Mouse (Mus musculus) liver, embryonic 14.5 days (tissue): Measurements from ENCODE around the gene Cc2d2b. TPM values are rescaled to one million over a fixed set of nuclear protein-coding genes. Genes with fewer than 3 reads are reported as not detected.

Source experiments
- ATAC-seq: fragments of 200-750 bp; cut with Nextera tagmentation; 2 replicates; pipeline ENCODE4 v1.8.0; 2017; ENCODE audit warnings: moderate number of reproducible peaks, mild to moderate bottlenecking, moderate library complexity; ENCODE audit not compliant: insufficient read depth
- DNase-seq, 3 experiments: peaks; one replicate each; pipeline ENCODE4 v3.0.0-alpha.2; 2012 to 2013; ENCODE audit warnings: low read depth in 3 of 3, low spot score in 3 of 3
- H3K27ac ChIP-seq: fragments of 300-500 bp; sonication (generic); 2 replicates; pipeline ENCODE4 v1.5.1; 2014; ENCODE audit warnings: moderate library complexity, mild to moderate bottlenecking, control low read depth, inconsistent platforms
- H3K27me3 ChIP-seq: fragments of 300-500 bp; sonication (generic); 2 replicates; pipeline ENCODE4 v1.6.1; 2014; ENCODE audit warnings: mild to moderate bottlenecking, low read length, moderate library complexity; ENCODE audit not compliant: control insufficient read depth, insufficient read depth
- H3K36me3 ChIP-seq: fragments of 300-500 bp; sonication (generic); replicated peaks from 2 replicates; pipeline ENCODE4 v1.6.1; 2014; ENCODE audit warnings: low read depth; ENCODE audit not compliant: control insufficient read depth, insufficient read depth
- H3K4me1 ChIP-seq, 2 experiments: fragments of 200-500 bp in 1 of 2; fragments of 300-500 bp in 1 of 2; sonication (generic) in 1 of 2; replicated peaks; 2 replicates each; pipeline ENCODE4 v1.6.1; 2012 to 2014; ENCODE audit warnings: antibody characterized with exemption in 1 of 2, inconsistent platforms in 1 of 2, low read length in 1 of 2; ENCODE audit not compliant: control insufficient read depth in 2 of 2, insufficient read depth in 2 of 2
- H3K4me2 ChIP-seq: fragments of 300-500 bp; sonication (generic); 2 replicates; pipeline ENCODE4 v1.6.1; 2014; ENCODE audit warnings: low read depth, mild to moderate bottlenecking, control low read depth, moderate library complexity
- H3K4me3 ChIP-seq, 2 experiments: fragments of 200-500 bp in 1 of 2; fragments of 300-500 bp in 1 of 2; sonication (generic) in 1 of 2; 2 replicates each; pipeline ENCODE4 v1.5.1; 2012 to 2014; ENCODE audit warnings: low read depth in 2 of 2, low read length in 2 of 2, mild to moderate bottlenecking in 2 of 2, control low read depth in 1 of 2, inconsistent platforms in 1 of 2, moderate library complexity in 1 of 2; ENCODE audit not compliant: insufficient read depth in 1 of 2
- H3K9ac ChIP-seq: fragments of 300-500 bp; sonication (generic); replicated peaks from 2 replicates; pipeline ENCODE4 v1.6.1; 2014; ENCODE audit warnings: mild to moderate bottlenecking, control low read depth, moderate library complexity
- H3K9me3 ChIP-seq: fragments of 300-500 bp; sonication (generic); 2 replicates; pipeline ENCODE4 v1.6.1; 2016; ENCODE audit warnings: low read length, mixed read lengths; ENCODE audit not compliant: control insufficient read depth
- CTCF ChIP-seq: IDR thresholded peaks from 2 replicates; pipeline ENCODE4 v1.5.1; 2016; ENCODE audit warnings: antibody characterized with exemption, low read depth, control low read depth
- EP300 ChIP-seq: IDR thresholded peaks from 2 replicates; pipeline ENCODE4 v1.6.1; 2016; ENCODE audit warnings: antibody characterized with exemption, low read depth
- WGBS: fragments of 180-500 bp; shearing (Covaris S2); extraction: QIAGEN DNeasy Blood & Tissue Kit; methylation state at CpG from one replicate; pipeline ENCODE4 v1.1.7; 2014; ENCODE audit not compliant: insufficient replicate concordance; 5-methylcytosine and 5-hydroxymethylcytosine counted together
- polyA plus RNA-seq, 2 experiments: library from polyadenylated mRNA; depleted of rRNA in 1 of 2; stranded (reverse) in 1 of 2; unstranded in 1 of 2; fragments of >200 nt; fragmentation: Nextera tagmentation in 1 of 2; extraction: Ambion mirVana in 1 of 2; gene quantifications; 2 replicates each; pipeline versions ENCODE4 v1.2.1 to v1.2.3; 2012 to 2014

Cc2d2b gene
- polyA plus RNA-seq, 2 experiments, result 0.38 to 1.1 TPM

GRCm38 (mm10) chr19:40733849-40734248 is 14.7 kb upstream of the Cc2d2b start:
- ATAC-seq, result no peak
- 58% methylated on average over 4 of the region's 4 CpGs for WGBS
- no peaks in the 10 kb centered on the region for H3K9me3 ChIP-seq

GRCm38 (mm10) chr19:40736680-40737512 is 11.7 kb upstream of the Cc2d2b start:
- WGBS, result 26% methylated on average over 17 of the region's 17 CpGs
- Histone ChIP-seq H3K4me2 (peak overlapping the region; percentile 32), H3K27me3 (no peaks in the 10 kb centered on the region), H3K36me3 (no peaks in the 10 kb centered on the region), H3K4me1 (peaks cover 0 to 4% of the 10 kb centered on the region in 2 experiments; a peak in 1 of 4 replicates), H3K9me3 (no peaks in the 10 kb centered on the region), H3K9ac (no peak overlapping the region), H3K4me3 (no peak overlapping the region), H3K27ac (no peak overlapping the region)
- DNase-seq, result peak; percentile 22 to 37 (median 28)
- peak; percentile 35; the same call in 1 of the 2 replicates for ATAC-seq
- TF ChIP-seq EP300 (no peak), CTCF (peak; percentile 83)

More at GRCm38 (mm10) chr19:40733849-40734248, 14.7 kb upstream of the Cc2d2b start:
- Histone ChIP-seq H3K9ac (no peak overlapping the region), H3K27ac (no peak overlapping the region), H3K36me3 (no peaks in the 10 kb centered on the region), H3K27me3 (no peaks in the 10 kb centered on the region), H3K4me3 (no peak overlapping the region), H3K4me1 (0 out of 4 replicates have a peak, but pooled peaks cover 0 to 2% of the 10 kb centered on the region in 2 experiments), H3K4me2 (no peak overlapping the region)
- no peak for DNase-seq
- TF ChIP-seq EP300 (no peak), CTCF (no peak)

GRCm38 (mm10) chr19:40737613-40738012 is 10.9 kb upstream of the Cc2d2b start:
- Histone ChIP-seq H3K9me3 (no peaks in the 10 kb centered on the region), H3K27ac (no peak overlapping the region), H3K36me3 (no peaks in the 10 kb centered on the region), H3K9ac (no peak overlapping the region), H3K4me1 (peaks cover 0 to 4% of the 10 kb centered on the region in 2 experiments; a peak in 1 of 4 replicates), H3K4me3 (no peak overlapping the region), H3K27me3 (no peaks in the 10 kb centered on the region), H3K4me2 (peak overlapping the region; percentile 32)
- DNase-seq (no peak), ATAC-seq (no peak)
- TF ChIP-seq EP300 (no peak), CTCF (no peak)
- 75% methylated on average over 5 of the region's 5 CpGs for WGBS

GRCm38 (mm10) chr19:40738683-40739324 is 9.7 kb upstream of the Cc2d2b start:
- no peaks in the 10 kb centered on the region for H3K36me3 ChIP-seq
- TF ChIP-seq CTCF (no peak), EP300 (no peak)
- ATAC-seq, result no peak
- no peaks in the 10 kb centered on the region for H3K27me3 ChIP-seq
- no peak overlapping the region for H3K9ac ChIP-seq
- H3K4me1 ChIP-seq, result peaks cover 0 to 4% of the 10 kb centered on the region in 2 experiments; a peak in 1 of 4 replicates
- no peak overlapping the region for H3K27ac ChIP-seq
- DNase-seq, result no peak
- 59% methylated on average over 13 of the region's 13 CpGs for WGBS
- no peaks in the 10 kb centered on the region for H3K9me3 ChIP-seq
- no peak overlapping the region for H3K4me3 ChIP-seq
- H3K4me2 ChIP-seq, result no peak overlapping the region

GRCm38 (mm10) chr19:40746603-40747002 is 1.9 kb upstream of the Cc2d2b start:
- Histone ChIP-seq H3K4me3 (no peak overlapping the region), H3K9me3 (no peaks in the 10 kb centered on the region), H3K4me2 (no peak overlapping the region), H3K27me3 (no peaks in the 10 kb centered on the region), H3K4me1 (no peaks in the 10 kb centered on the region), H3K27ac (no peak overlapping the region), H3K36me3 (no peaks in the 10 kb centered on the region), H3K9ac (no peak overlapping the region)
- DNase-seq, result no peak
- no peak for ATAC-seq
- TF ChIP-seq CTCF (peak; percentile 58), EP300 (no peak)
- 28% methylated on average over 4 of the region's 4 CpGs for WGBS
